Mouse (Mus musculus): ENCODE measurements at regions not wholly inside any gene's neighbourhood (a gene's known extent, or its start where the extent isn't known, plus 50 kb on each side); places are given as distances from the start of the nearest gene placed in this dataset.

DNA sequence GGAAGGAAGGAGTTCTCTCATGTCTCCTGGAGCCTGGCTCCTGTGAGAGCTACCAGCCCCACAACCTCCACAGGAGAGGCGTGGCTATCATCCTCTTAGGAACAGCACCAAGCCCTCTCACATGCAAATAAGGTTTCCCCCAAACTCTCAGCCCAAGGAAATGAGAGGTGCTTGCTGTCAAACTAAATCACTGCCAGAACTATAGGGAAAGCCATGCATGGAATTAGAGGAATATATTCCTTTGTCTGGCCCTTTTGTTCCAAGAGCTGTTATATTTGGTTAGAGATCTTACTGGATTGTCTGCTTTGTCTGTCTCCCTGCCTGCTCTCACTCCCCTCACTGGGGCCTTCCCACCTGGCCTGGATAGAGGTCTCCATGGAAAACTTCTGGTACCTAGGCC lies 1079.0 kb upstream of the 1700009N14Rik start:
- TF ChIP-seq CTCF (conservative IDR thresholded peaks at IDR 0.05; ENCODE audit: low read length) (no peak), POU5F1 (IDR thresholded peaks at IDR 0.05; ENCODE audit: borderline replicate concordance, low read length) (no peak)

All from E14TG2a.4 (cell line).